Mouse (Mus musculus) large intestine, adult 2 months (tissue): ENCODE measurements around the gene Crocc. TPM values are rescaled to one million over a fixed set of nuclear protein-coding genes. Genes with fewer than 3 reads are reported as not detected.
A peak's percentile ranks its signal among the peaks of the same experiment; 100 is the strongest.

ENCODE experiments used
- DNase-seq: peaks from one replicate; pipeline ENCODE4 v3.0.0-alpha.2; 2012; ENCODE audit warnings: low read depth, low spot score
- WGBS: fragments of 180-500 bp; shearing (Covaris S2); methylation state at CpG from one replicate; pipeline ENCODE4 v1.1.7; 2018; 5-methylcytosine and 5-hydroxymethylcytosine counted together
- polyA plus RNA-seq: library from polyadenylated mRNA; depleted of rRNA; stranded (reverse); fragments of >200 nt; gene quantifications from 2 replicates; pipeline ENCODE4 v1.2.3, GENCODE M21; 2012

Gene Crocc
- polyA plus RNA-seq, 1 experiment, result 4.3 TPM

DNA sequence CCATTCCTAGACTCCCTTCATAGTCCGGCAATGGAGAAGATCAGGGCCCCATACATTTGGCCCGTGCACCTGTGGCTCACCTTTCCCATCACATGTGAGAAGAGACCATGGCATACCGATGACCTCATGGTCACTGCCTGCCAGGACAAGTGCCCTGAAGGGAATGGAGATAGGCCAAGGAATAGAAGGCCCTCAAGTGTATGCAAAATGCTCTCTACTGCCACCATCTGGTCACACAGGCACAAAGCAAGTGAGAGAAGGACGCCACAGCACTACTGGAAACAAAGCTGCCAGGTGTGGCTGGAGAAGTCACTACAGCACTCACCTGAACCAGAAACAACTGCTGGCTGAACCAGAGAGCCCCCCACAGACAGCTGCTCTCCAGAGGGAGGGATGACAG, 9.4 kb upstream of the Crocc start:
- no peak for DNase-seq
- 62% methylated on average over 4 of the region's 4 CpGs for WGBS

DNA sequence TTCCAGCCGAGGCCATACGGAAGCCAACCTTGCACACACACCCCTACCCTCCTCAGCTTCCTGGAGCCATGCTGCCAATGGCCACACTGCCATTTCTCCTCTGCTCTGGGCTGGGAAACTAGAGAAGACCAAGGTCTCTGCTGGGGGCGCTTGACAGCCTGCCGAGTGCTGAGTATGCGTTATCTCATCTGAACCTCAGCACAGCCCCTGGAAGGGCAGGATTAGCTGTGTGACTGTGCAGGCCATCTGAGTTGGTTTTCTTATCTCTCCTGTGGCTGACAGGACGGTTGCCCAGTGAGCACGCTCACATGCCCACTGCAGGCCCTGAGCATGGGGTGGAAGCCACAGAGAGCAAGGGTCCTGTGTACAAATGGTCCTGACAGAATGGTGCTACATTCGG, 8.3 kb upstream of the Crocc start:
- 90% methylated on average over 8 of the region's 8 CpGs for WGBS
- DNase-seq, result no peak

DNA sequence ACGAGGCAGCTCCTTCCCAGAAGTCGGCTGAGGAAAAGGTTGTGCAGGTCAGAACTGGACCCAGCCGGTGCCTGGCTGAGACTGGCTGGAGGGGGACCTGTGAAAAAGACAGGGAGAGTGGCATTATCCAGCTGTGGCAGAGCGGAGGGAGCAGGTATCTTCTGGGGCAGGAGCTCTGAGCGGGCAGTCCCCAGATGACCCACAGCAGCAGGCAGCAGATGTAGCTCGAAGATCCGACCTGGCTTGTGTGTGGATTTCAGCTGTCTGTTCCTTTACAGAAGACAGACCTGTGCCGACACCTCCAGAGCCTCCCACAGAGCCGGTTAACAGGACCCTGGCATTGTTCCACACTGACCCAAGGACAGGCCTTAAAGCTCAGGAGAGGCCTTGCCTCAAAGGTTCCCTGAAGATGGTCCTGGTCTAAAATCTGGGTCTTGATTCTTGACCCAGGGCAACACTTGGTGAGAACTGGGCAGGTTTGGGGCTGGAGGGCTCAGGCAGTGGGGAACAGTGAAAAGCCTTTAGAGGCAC, 7.2 kb upstream of the Crocc start:
- WGBS, result 77% methylated on average over 9 of the region's 9 CpGs
- no peak for DNase-seq

DNA sequence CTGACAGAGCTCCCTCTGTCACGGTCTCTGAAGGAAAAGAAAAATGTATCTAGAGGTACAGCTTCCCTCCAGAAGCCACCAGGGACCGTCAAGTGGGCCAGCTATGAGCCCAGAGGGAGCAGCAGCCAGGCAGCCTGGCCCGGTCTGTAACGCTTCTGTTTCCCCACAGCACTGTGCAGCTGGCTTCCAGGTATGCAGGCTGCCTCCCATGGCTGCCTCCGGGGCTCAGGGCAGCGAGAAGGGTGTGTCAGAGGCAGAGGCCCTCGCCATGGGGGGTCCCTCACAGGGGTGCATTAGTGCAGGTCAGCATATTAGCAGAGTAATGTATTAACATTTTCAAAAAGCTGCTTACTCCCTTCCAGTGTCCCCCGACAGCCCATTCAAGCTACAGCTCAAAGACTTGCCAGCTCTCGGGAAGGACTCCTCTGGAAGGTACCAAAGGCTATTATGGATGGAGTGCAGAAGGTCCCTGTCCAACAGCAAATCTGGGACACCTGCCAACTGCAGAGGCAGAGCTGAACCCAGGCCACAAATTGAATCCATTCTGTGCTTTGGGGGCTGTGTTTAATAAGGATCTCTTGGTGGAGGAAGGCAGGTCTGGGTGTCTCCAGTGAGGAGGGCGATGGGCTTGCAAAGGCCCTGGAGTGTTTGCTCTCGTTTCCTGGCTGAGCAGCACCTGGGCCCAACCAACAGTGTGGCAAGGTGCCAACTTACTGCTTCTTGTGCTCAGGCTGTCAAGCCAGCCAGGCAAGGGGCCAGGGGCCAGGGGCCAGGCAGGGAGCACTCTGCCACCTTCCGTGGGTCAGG, 6.6 kb upstream of the Crocc start:
- 67% methylated on average over 12 of the region's 12 CpGs for WGBS
- no peak for DNase-seq

DNA sequence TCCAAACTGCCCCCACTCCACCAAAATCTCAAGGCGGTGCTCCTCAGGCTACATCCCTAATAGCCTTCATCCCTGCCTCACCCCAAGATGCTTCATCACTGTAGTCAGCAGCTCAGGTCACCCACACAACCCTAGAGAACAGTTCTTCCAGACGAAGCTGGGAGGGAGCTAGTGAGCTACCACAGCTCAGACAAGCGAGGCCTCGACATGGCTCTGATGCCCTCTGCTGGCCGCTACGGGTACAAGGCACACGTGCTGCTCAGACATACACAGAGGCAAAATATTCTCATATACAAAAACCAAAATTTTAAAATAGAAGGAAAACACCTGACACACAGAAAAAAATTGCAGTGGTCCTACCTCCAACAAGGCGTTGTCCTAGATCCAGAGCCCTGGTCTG, 4.8 kb upstream of the Crocc start:
- peak; percentile 70 for DNase-seq

DNA sequence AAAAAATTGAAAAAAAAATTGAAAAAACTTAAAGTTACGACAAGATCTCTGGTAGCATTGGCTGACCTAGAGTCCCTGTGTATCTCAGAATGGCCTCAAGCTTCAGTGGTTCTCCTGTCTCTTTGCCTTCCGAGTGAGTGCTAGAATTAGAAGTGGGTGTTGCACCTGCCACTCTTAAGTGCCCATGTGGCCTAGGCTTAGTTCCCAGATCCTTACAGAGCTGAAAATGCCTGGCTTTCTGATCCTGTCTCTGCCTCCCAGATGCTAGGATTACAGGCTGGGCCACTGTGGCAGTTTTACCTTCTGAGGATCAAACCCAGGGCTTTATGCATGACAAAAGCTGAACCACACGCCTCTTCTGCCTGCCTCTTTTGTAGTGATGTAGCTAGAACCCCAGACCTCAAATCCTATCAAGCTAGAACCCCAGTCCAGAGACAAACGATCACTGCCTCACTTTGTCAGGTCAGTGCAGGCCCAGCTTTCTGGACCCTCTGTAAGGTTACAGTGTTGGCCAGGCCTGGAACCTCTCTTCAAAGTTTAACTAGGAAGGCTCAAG, 3.8 kb upstream of the Crocc start:
- 90% methylated on average over 4 of the region's 4 CpGs for WGBS
- no peak for DNase-seq

More for the DNA sequence above, 4.8 kb upstream of the Crocc start:
- WGBS, result 6% methylated on average over 8 of the region's 8 CpGs

DNA sequence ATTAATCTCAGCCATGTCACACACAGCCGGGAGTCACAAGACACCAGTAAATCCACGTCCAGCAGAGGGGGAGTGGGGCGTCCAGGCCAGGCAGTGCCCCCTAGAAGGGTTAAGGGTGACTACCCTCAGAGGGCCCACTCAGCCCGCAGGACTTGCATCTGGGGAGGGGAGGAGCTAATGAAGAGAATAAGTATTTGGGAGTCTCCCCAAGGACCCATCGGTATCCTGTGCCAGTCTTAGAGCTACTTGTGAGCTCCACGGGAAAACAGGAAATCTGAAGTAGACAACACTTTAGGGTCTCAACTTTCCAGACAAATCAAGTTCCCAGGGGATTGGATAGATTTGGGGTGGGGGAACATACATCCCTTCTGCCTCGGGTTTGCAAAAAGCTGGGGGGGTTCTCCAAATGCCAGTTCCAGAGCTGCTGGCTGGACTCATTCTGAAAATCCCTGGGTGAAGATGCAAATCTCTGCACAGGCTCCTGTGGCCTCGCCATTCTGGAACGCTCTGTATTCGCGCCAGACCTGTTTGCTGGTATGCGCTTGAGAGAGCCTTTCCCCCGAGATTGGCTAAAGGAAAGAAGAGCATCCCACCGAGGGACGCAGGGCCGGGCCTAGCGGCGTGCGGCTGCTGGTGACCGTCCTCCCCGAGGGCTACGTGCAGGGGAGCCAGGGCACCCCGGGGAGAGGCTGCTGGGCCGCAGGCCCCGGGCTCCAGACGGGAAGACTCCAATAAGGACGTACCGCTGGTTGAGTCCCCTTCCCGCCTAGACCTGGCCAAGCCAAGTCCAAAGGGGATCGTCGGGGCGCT, 529 bp downstream of the Crocc start:
- DNase-seq, result no peak

DNA sequence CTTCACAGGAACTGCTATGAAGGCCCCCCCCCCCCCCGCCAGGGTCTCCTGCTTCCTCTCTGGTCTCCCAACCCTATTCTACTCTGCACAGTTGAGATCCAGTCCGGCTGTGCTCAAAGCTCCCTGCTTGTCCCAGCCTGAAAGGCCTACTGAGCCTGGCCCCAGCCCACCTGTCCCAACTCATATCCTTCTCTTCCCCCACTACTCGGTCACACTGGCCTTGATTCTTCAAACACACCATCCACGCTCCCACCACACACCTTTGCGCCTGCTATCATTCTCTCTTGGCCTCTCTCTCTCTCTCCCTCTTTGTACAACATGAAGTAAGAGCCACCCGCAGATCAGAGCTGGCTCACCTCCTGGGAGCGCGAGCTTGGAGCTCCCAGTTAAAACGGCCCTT, 1.5 kb downstream of the Crocc start:
- WGBS, result 79% methylated on average over 9 of the region's 9 CpGs
- DNase-seq, result no peak

More for the DNA sequence above, 529 bp downstream of the Crocc start:
- WGBS, result 6% methylated on average over 32 of the region's 32 CpGs

DNA sequence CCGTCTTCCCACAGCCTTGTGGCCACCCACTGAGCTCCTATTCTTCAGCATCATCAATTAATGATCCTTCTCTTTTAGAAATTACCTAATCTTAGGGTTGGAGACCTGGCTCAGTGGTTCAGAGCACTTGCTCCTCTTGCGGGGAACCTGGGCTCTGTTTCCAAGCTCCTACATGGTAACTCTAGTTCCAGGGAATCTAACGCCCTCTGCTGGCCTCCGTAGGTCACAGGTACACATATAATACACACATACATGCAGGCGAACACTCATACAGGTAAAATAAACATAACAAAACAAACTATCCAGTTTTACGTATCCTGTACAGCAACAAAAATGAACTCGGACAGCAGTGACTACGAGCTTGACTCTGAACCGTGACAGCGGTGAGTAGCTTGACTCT, 3.4 kb downstream of the Crocc start:
- WGBS, result 92% methylated on average over 10 of the region's 10 CpGs
- DNase-seq, result no peak

DNA sequence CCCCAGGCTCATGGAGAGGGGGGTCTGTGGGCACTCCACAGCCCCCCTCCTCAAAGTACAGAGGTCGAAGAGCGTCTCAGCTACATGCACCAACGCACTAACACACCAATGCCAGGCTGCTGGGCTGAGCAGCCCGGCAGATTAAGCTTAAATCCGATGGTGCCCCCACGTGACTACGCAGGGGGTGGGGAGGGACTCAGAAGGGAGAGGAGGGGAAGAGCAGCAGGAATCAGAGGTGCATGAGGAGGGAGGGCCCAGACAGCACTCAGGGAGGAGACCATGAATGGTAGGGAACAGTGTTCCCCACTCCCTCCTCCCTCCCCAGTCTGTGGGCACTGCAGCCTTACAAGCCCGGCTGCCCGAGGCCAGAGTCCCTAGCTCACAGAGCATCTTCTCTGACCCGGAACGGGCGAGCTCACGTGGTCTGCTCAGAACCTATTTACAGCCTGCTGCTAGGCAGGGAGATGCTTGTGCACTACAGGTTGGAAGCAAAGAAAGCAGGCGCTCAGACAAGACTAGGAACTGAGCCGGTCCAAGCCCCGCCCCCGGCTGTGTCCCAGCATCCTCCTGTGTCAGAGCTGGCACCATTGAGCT, 6.7 kb downstream of the Crocc start:
- no peak for DNase-seq
- WGBS, result 71% methylated on average over 17 of the region's 17 CpGs

DNA sequence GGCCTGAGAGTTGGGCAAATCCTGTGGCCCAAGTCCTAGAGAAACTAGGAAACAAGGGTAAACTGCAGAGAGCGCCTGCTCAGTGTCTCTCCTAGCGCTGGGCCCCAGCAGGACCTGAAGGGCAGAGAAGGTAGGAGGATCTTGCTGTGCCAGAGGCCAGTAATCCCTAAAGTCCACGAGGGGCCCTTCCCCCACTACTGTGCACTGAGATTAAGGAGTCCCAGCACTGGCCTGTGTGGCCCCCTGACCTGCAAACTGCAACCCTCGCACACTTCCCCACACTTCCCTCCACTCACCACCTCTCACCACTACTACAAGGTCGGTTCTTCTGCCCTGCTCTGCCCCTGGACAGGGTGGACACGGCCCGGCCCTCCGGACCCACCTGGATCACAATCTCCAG, 7.2 kb downstream of the Crocc start:
- 76% methylated on average over 8 of the region's 8 CpGs for WGBS

DNA sequence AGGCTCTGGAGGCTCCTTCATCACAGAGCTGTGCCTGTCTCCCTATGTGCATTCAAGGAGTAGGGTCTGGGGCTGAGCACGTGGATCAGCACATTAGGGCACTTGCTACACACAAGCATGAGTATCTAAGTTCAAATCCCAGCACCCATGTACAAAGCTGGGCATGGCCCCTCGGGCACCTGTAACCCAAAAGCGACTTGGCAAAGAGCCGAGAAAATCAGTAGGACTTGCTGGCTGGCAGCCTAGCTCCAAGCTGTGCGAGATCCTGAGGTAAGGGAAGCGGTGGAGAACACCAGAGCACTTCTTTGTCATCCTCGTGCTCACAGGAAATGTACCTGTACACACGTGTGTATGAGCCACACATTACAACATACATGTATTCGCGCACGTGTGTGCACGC, 7.9 kb downstream of the Crocc start:
- WGBS, result 67% methylated on average over 12 of the region's 12 CpGs
- no peak for DNase-seq

More for the DNA sequence above, 7.2 kb downstream of the Crocc start:
- no peak for DNase-seq

DNA sequence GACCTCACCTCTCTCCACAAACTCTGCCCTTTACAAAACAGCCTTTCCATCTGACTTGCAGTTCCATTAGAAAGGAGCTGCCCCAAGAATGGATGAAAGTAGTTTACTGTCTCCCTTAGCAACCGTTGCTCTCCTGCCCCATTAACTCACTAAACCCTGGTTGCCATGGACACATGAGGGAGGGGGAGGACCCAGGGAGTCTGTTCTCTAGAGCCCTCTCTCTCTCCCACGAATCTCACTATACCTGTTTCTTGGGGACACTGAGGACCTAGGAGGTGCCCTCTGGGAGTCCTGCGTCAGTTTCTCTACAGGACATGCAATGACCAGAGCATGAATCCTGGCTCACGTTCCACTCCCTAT, 10.9 kb downstream of the Crocc start:
- no peak for DNase-seq
- 59% methylated on average over 4 of the region's 4 CpGs for WGBS

DNA sequence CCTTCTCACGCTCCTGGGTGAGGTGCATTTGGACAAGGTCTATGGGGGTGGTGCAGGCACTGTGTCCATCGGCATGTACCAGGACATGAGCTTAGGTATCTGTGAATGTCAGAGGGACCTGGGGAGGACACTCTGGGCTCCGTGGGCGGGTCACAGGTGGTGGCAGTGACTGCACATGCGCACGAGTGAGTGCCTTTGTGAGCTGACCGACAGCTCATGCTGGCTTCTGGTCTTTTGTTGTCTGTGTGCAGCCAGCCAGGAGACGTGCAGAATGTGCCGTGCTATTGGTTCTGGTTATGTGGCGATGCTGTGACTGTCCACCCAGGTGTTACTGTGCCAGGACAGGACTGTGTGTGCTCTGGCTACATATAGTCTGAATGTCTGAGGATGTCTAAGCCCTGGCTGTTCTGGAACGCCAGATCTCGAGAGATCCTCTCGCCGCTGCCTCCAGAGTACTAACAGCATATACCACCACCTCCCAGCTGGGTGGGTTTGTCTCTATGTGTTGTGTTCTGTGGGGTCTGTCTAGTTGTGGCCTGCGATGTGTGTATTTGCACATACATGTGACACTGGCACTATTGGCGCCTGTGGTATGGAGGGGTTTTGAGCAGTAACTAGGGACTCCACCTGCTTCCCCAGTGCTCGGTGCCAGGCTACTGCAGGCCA, 11.4 kb downstream of the Crocc start:
- DNase-seq, result no peak
- 87% methylated on average over 17 of the region's 17 CpGs for WGBS

DNA sequence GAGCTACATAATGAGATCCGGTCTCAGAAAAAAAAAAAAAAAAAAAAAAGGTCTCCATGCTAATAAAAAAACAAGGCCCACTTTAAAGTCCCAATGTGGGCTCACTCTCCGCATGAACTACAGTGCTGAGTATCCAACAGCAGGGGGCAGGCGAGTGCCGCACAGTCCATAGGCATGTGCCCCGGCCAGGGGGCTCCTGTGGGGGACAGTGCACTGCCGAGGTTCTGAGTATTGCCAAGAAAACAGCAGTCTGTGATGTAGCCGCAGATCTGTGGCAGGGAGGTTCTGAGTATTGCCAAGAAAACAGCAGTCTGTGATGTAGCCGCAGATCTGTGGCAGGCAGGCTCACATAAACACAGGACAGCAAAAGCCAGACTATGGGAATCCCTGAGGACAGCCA, 15.5 kb downstream of the Crocc start:
- no peak for DNase-seq
- WGBS, result 16% methylated on average over 8 of the region's 8 CpGs

DNA sequence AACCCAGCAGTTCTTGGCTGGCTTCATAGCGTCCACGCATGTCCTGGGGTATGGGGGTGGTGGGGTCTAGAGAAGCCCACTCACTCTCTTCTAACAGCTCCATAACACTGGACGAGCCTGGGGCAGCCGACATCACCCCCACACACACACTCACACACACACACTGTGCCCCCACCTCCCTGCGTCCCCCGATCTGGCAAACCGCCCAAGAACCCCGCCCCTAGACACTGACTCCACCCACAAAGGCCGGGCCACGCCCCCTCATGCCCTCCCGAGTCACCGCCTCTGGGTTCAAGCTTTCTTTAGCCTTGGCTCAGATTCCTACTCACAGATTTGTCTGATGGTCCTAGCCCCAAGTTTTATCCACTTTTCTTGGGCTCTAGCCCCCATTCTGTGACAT, 19.2 kb downstream of the Crocc start:
- DNase-seq, result no peak
- 58% methylated on average over 12 of the region's 12 CpGs for WGBS

DNA sequence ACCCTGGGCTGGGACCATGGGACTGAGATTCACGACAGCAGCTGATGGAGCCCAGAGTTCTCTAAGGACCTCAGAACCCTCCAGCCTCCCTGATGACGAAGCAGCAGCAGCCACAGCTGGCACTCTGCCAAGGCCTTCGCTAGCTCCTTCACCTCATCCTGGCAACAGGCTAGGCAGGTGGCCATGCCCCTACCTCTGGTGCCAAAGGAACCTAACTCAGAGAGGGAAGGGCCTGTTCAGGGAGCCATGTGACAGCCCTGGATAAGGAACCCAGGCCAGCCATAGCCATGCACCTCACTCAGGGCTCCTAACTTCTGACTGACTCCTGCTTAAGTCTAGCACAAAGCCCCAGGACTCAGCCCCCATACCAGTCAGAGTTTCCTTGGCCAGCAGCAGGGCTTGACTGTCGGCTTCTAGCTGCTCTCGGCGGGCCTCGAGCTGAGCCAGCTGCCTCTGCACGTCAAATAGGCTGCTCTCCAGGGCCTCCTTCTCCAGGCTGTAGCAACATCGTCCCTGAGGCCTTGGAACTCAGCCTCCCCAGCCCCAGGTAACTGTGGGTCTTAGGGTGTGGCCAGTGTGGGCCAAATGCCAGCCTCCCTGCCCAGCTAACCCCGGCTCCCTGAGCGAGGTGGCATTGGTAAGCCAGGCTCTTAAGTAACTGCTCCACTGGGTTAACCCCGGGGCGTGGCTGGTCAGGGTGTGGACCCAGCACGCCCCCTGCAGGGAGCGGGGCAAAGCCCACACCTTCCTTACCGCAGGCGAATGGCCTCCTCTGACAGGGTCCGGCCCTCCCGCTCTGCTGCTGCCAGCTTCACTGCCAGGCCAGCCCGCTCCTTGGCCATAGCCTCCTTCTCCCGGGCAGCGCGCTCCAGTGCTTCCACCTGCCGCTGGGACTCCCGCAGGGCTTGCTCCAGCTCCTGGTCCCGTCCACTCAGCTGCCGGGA, 26.5 kb downstream of the Crocc start:
- peak; percentile 44 for DNase-seq
- WGBS, result 26% methylated on average over 27 of the region's 27 CpGs

DNA sequence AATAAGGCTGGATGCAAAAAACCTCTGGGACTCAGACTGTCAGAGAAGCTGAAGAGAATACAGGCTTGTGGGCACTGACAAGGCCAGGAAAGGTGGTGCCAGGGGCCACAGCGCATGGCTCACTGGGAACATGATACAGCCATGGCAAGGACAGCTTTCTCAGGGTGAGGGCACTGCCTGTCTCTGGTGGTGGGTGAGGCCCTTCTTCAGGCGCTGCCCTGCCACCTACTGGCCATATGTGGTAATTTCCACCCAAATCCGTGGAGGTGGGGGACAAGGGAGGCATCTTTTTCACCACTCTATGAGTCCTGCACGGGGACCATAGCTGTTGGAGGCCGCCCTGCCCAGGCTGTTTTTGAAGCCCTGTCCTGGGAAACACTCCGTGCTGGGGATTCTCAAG, 28.6 kb downstream of the Crocc start:
- 17% methylated on average over 6 of the region's 6 CpGs for WGBS

More for the DNA sequence above, 28.6 kb downstream of the Crocc start:
- peak; percentile 25 for DNase-seq
